Mouse (Mus musculus): ENCODE data around the gene Dock4. TPM values are rescaled to one million over a fixed set of nuclear protein-coding genes. Genes with fewer than 3 reads are reported as not detected.

Gene Dock4
- total RNA-seq, 2 experiments from 2014 or later, result 11.7 to 12.9 TPM

GRCm38 (mm10) chr12:40702233-40702792 is 256.6 kb downstream of the Dock4 start:
- intact Hi-C loops (cut with DNase I), result no loop called here
- DNase-seq (ENCODE audit: low spot score), result no peak

GRCm38 (mm10) chr12:40704296-40704695 is 258.5 kb downstream of the Dock4 start:
- intact Hi-C loops (cut with DNase I), result no loop called here
- DNase-seq (ENCODE audit: low spot score), result no peak

GRCm38 (mm10) chr12:40707108-40707507 is 261.4 kb downstream of the Dock4 start:
- DNase-seq (ENCODE audit: low spot score), result no peak
- intact Hi-C loops (cut with DNase I), result no loop called here

- intact Hi-C loops (cut with DNase I), result no loop called here
- DNase-seq (ENCODE audit: low spot score), result no peak
Observed at GRCm38 (mm10) chr12:40709094-40709493, 263.3 kb downstream of the Dock4 start.

GRCm38 (mm10) chr12:40712235-40712634 is 266.5 kb downstream of the Dock4 start:
- intact Hi-C loops (cut with DNase I), result no loop called here
- DNase-seq (ENCODE audit: low spot score), result no peak

- intact Hi-C loops (cut with DNase I), result no loop called here
Observed at GRCm38 (mm10) chr12:40714288-40714687, 268.5 kb downstream of the Dock4 start.

GRCm38 (mm10) chr12:40715174-40715573 is 269.4 kb downstream of the Dock4 start:
- DNase-seq (ENCODE audit: low spot score), result no peak
- intact Hi-C loops (cut with DNase I), result no loop called here

More at GRCm38 (mm10) chr12:40714288-40714687, 268.5 kb downstream of the Dock4 start:
- no peak for DNase-seq (ENCODE audit: low spot score)

GRCm38 (mm10) chr12:40728373-40728772 is 282.6 kb downstream of the Dock4 start:
- intact Hi-C loops (cut with DNase I), result no loop called here
- DNase-seq (ENCODE audit: low spot score), result no peak

GRCm38 (mm10) chr12:40730756-40731155 is 285.0 kb downstream of the Dock4 start:
- DNase-seq (ENCODE audit: low spot score), result no peak
- intact Hi-C loops (cut with DNase I), result no loop called here

- intact Hi-C loops (cut with DNase I), result no loop called here
- DNase-seq (ENCODE audit: low spot score), result no peak
Observed at GRCm38 (mm10) chr12:40745501-40745900, 299.7 kb downstream of the Dock4 start.

GRCm38 (mm10) chr12:40746081-40746480 is 300.3 kb downstream of the Dock4 start:
- DNase-seq (ENCODE audit: low spot score), result no peak
- intact Hi-C loops (cut with DNase I), result no loop called here

- DNase-seq (ENCODE audit: low spot score), result no peak
- intact Hi-C loops (cut with DNase I), result no loop called here
Observed at GRCm38 (mm10) chr12:40759281-40759680, 313.5 kb downstream of the Dock4 start.

GRCm38 (mm10) chr12:40767258-40767816 is 321.6 kb downstream of the Dock4 start:
- intact Hi-C loops (cut with DNase I), result no loop called here
- no peak for DNase-seq (ENCODE audit: low spot score)

GRCm38 (mm10) chr12:40773091-40773490 is 327.3 kb downstream of the Dock4 start:
- intact Hi-C loops (cut with DNase I), result no loop called here
- DNase-seq (ENCODE audit: low spot score), result no peak

- no peak for DNase-seq (ENCODE audit: low spot score)
- intact Hi-C loops (cut with DNase I), result no loop called here
Observed at GRCm38 (mm10) chr12:40781554-40781953, 335.8 kb downstream of the Dock4 start.

GRCm38 (mm10) chr12:40788621-40789111 is 342.9 kb downstream of the Dock4 start:
- intact Hi-C loops (cut with DNase I), result no loop called here
- DNase-seq (ENCODE audit: low spot score), result no peak

GRCm38 (mm10) chr12:40789379-40790361 is 343.9 kb downstream of the Dock4 start:
- DNase-seq (ENCODE audit: low spot score), result no peak
- intact Hi-C loops (cut with DNase I), result no loop called here

- DNase-seq (ENCODE audit: low spot score), result no peak
- intact Hi-C loops (cut with DNase I), result no loop called here
Observed at GRCm38 (mm10) chr12:40791221-40791620, 345.5 kb downstream of the Dock4 start.

- intact Hi-C loops (cut with DNase I), result no loop called here
- no peak for DNase-seq (ENCODE audit: low spot score)
Observed at GRCm38 (mm10) chr12:40792184-40792650, 346.5 kb downstream of the Dock4 start.

- DNase-seq (ENCODE audit: low spot score), result no peak
- intact Hi-C loops (cut with DNase I), result no loop called here
Observed at GRCm38 (mm10) chr12:40794066-40794465, 348.3 kb downstream of the Dock4 start.

GRCm38 (mm10) chr12:40794756-40795155 is 349.0 kb downstream of the Dock4 start:
- intact Hi-C loops (cut with DNase I), result no loop called here
- DNase-seq (ENCODE audit: low spot score), result no peak

Data from heart, postnatal 25 days (tissue).